Mouse (Mus musculus) bone marrow macrophage, adult 2 months (primary cell): ENCODE data around the gene Fopnl.
A peak's percentile ranks its signal among the peaks of the same experiment; 100 is the strongest.

Experiments used
- CTCF ChIP-seq: IDR thresholded peaks from 2 replicates; pipeline ENCODE4 v1.5.1; 2012; ENCODE audit warnings: low read depth, mild to moderate bottlenecking, low read length, moderate library complexity
- POLR2A ChIP-seq: IDR thresholded peaks from 2 replicates; pipeline ENCODE4 v1.6.1; 2012; ENCODE audit warnings: mild to moderate bottlenecking, low read depth, low read length, borderline replicate concordance

DNA sequence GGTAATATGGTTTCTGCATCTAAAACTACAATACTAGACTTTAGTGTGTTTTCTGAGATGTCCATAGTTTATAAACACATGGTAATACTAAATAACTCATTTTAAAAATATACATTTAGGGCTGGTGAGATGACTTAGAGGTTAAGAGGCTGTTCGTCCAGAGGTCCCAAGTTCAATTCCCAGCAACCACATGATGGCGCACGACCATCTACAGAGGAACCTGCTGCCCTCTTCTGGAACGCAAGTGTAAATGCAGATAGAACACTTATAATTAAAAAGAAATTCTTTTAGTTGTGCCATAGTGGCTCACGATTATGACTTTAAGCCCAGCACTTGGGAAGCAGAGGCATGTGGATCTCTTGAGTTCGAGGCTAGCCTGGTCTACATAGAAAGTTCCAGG lies 5.8 kb downstream of the Fopnl start:
- TF ChIP-seq CTCF, result peak; percentile 97
- TF ChIP-seq POLR2A, result no peak
